Mouse (Mus musculus) right cerebral cortex, postnatal 4 days (tissue): ENCODE data around the gene Trim25.

Experiments used
- DNase-seq: peaks from one replicate; pipeline ENCODE4 v3.0.0-alpha.2; 2022

Trim25 gene

DNA sequence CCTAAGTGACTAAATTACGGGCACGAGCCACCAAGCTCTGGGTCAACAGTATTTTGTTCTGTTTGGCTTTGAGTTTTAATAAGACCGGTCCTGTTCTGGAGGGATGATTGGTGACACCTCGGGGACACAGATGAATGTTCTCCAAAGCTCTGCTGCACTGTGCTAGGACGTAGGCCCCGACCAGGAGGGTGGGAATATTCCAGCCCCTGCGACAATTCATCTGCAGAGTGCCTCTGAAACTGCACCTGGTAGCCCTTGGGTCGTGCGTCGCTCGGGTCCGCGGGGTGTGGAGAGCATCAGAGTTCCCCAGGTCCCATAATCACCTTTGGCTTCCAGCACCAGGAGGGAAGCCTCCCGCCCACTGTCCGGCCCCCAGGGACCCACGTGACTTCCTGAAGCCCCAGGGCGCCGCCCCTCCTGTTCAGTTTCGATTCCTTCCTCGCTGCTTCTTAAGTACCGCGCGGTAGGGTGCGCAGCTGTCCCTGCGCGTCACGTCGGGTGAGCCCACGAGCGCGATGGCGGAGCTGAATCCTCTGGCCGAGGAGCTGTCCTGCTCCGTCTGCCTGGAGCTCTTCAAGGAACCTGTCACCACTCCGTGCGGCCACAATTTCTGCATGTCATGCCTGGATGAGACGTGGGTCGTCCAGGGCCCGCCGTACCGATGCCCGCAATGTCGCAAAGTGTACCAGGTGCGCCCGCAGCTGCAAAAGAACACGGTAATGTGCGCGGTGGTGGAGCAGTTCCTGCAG, at the start of gene Trim25:
Gene Trim25, plus strand, starts transcription at position 403 of the 749 bp plus-strand sequence.
- DNase-seq, result peak; percentile 41

DNA sequence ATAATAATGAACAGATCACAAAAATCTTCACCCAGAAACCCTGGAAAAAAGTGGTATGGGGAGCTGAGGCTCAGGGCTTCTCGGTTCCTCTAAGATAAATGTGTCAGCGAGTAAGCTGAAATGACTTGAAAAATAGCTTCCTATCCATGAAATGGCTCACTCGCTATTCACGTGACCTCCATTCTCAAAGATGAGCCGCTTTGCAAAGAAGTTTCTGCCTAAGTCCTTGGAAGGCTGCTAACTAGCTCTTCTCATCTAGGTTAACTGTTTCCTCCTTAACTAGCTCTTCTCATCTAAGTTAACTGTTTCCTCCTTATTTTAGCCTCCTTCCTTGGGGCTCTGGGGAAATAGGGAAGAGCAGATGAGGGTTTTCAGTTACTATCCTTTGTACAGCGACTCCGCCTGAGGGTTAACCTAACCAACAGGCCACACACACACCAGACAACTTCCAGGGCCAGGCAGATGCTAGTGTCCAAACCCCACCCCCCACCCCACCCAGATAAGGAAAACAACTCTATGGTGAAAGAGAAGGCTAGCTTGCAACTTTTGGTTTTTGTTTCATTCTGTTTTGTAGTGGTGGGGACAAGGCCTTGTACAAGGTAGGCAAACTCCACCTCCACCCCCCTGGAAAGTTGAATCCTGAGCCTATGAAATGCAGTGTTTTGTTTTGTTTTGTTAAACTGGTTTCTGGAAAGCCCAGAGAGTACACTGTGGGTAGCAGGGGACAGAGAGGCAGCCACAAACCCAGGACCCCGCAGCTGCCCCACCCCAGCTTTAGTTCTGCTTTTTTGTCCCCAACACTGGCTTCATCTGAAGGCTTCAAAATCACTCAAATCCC, 49.2 kb upstream of the Trim25 start:
- no peak for DNase-seq

DNA sequence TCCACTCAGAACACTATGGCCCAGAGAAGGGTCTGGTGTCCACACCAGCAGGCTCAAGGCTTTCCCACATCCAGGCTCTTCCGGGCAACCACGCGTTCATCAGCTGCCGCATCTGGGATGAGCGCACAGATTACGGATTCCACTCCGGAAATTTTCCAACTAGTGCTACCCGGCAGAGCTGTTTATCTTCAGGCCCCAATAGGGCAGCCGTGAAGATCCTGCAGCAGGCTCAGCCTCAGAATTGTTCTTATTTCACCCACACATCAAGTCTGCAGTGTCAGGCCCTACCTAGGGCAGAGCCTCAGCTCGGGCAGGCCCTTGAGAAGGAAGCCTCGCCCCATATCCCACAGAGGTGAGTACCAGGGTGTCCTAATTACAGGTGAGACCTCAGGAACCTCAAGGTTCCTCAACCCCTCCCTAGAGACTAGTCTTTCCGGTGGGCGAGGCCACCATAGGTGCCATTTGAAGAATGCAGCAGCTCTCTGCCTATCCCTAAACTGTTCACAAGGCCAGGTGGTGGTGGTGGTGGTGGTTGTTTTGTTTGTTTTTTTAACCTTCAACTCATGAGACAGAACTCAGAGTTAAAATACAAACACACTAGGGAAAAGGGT, 48.4 kb upstream of the Trim25 start:
- no peak for DNase-seq

DNA sequence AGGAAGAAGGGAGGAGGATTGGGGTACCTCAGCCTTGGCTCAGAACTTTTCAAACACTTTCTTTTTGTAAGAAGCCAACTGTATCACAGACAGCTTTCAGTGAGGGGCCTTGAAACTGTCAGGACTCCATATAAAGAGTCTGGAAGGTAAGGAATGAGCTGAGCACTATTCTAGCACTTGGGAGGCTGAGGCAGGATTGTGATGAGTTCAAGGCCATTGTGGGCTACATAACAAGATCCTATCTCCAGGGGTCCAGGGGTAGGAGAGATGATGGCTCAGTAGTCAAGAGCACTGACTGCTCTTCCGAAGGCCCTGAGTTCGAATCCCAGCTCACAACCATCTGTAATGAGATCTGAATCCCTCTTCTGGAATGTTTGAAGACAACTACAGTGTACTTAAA, 47.6 kb upstream of the Trim25 start:
- no peak for DNase-seq

DNA sequence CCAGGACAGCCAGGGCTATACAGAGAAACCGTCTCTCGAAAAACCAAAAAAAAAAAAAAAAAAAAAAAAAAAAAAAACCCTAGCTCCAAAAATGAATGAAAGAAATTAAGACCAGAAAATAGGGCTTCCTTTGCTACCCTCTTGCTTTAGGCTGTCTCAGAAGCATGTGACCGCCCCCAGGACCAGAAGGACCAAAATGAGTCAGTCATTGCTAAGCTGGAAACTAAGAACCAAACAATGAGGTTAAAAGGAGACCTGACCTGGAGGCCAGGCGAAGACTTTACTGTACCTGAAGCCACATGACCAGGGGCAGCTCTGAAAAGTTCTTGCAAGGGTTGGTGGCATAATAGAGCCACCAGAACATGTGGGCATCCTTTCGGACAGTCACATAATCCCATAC, 47.1 kb upstream of the Trim25 start:
- DNase-seq, result no peak

DNA sequence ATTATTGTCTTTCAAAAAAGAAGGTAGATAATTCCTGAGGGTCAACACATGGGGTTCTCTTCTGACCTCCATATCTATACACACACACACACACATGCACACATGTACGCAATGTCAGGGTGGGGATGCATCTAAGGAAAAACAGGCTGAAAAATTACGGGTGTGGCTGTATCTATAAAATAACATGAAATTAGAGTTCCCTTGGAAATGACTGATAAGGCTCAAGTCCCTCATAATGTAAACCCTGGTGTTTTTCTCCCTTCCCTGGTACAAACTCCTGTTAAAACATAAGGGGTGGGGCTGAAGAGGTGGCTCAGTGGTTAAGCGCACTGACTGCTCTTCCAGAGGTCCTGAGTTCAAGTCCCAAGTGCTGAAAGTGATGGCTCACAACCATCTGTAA, 45.6 kb upstream of the Trim25 start:
- DNase-seq, result no peak

DNA sequence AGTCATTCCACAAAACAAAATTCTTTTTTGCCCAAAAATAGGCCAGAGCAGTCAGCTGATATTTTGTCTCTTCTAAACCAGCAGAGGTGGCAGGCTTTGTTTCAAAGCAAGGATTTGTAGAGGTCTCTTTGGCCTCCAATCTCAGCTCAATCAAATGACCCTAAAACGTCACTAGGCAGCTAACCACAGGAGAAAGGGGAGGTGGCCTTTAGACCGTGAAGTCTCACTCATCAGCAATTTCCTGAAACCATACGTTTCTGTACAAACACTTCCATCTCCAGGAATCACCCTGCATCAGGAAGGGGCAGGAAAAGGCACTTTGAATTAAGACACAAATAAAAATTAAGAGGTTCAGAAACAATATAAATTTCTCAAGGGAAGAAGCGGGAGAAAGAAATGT, 44.4 kb upstream of the Trim25 start:
- DNase-seq, result no peak

DNA sequence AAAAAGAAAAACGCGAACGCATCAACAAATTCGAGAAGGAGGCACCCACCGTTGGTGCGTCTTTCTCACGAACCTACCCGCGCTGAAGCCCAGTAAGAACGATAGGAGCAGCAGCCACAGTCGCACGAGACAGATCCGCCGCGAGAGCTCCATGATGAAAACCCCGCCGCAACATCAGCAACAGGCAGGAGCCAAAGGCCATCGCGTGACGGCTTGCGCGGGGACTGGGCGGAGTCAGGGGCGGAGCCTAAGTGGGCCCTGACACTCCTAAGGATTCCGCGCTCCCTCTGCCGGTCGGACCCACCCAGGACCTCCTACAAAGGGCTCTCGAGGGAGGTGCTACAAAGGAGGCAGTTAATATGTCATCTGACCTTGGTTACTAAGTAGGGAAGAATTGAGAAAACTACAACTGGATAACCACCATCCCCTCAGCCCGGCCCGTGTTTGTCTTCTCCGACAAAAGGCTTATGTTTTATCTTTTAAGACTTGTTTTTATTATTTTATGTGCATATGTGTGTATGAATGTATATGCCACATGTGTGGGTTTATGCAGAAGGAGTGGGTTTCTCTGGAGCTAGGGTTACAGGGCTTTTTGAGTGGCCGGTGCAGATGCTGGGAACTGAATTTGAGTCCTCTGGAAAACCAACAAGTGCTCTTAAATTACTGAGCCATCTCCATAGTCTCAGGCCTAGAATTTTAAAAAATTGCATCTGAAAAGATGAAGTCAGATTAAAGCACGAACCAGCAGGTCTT, 43.8 kb upstream of the Trim25 start, which contains the start of gene Scpep1:
Gene Scpep1, minus strand, starts transcription at position 249 of the 753 bp plus-strand sequence.
- peak; percentile 94 for DNase-seq

DNA sequence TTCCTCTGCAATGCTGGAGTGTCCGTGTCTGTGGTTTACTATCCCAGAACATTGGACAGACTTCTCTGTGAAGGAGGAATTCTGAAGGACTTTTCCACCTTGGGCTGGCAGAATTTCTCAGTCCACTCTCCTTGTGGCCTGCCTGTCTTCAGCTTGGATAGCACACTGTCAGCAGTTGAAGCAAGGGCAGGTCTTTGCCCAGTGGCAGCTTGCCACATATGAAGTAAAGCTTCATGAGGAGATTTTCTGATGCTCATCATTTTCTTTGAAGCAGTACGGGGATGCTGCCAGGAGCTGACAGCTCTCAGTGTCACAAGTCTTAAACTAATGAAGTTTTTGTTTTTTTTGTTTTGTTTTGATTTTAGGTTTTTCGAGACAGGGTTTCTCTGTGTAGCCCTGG, 40.3 kb upstream of the Trim25 start:
- DNase-seq, result no peak

DNA sequence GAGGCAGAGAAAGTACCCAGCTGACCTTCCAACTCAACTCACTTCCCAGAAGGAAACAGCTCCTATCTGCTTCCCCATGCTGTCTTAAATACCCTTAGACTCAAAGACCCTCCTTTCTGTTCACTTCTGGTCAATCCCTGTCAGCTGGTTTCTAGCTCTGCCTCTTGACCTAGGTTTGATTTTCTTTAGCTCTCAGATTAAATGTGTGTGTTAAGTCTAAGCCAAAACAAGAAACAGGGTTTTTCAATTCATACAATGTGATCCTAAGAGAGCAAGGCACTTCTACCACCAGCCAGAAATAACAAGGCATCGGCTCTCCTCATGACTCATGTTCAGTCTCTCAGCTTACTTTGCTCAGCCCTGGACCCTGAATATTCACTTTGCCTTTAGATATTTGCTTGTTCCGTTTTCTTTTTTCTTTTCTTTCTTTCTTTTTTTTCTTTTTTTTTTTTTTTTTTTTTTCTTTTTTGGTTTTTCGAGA, 32.3 kb upstream of the Trim25 start, which contains the start of gene Elobl:
Gene Elobl, minus strand, starts transcription at position 51 of the 481 bp plus-strand sequence.
- no peak for DNase-seq

DNA sequence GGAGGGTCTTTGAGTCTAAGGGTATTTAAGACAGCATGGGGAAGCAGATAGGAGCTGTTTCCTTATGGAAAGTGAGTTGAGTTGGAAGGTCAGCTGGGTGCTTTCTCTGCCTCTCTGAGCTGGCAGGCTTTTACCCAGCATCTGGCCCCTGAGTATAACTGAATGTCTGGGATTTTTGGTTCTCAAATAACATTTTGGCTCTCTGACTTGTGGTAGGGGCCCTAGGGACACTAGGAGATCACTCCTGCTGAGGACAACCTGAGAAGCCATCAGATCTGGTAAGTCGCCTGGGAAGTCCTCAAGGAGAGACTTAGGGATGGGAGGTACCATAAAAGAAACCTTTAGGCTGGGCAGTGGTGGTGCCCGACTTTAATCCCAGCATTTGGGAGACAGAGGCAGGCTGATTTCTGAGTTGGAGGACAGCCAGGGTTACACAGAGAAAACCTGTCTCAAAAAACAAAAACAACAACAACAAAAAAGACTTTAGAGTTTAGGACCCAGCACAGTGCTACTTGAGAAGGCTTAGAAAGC, 28.9 kb upstream of the Trim25 start, which contains the start of gene Coil:
Gene Coil, plus strand, starts transcription at position 51 of the 531 bp plus-strand sequence.
- DNase-seq, result no peak

DNA sequence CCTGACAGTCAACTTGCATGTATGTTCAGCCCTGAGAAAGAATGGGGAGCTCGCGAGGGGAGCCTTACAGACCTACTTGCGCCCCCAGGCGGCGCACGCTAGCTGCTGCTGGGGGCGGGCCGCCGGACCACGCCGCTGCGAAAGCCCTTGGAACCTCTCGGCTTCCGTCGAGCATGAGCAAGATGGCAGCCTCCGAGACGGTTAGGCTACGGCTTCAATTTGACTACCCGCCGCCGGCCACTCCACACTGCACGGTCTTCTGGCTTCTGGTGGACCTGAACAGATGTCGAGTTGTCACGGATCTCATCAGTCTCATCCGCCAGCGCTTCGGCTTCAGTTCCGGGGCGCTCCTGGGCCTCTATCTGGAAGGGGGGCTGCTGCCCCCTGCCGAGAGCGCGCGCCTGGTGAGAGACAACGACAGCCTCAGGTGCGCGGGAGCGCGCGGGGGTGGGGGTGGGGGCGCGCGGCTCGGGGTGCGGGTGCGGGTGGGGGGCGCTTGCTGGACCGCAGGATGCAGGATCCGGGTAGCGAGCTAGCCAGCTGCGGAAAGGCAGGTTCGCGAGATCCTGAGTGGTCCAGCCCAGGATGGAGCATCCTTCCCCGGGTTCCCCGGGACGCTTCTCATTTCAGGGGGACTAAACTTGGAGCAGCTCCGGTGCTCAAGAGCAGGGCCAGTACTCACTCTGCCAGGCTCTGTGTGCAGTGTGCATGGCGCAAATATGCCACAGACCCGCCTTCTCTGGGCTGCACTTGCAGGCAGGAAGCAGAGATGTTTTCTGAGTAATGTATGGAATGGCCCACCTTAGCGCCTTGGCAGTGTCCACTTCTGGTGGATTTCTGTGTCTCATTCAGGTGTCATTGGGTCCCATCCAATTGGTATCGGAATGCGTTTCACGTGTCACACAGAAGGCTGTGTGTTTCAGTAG, 25.1 kb upstream of the Trim25 start:
- DNase-seq, result peak; percentile 93

DNA sequence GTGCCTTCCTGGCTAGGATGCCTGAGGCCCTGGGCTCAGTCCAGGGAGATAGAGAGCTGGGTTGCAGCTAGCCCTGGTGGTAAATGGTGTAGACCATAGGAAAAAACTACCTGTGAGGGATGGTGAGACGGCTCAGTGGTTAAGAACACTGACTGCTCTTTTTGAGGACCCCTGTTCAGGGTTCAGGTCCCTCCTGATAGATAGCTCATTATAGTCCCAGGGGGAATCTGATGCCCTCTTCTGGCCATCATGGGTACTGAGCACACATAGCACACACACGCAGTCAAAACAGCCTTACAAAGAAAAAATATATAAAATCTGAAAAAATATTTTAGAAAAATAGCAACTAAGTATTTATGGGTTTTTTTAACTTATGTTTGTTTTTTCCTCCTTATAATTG, 22.9 kb upstream of the Trim25 start:
- no peak for DNase-seq

DNA sequence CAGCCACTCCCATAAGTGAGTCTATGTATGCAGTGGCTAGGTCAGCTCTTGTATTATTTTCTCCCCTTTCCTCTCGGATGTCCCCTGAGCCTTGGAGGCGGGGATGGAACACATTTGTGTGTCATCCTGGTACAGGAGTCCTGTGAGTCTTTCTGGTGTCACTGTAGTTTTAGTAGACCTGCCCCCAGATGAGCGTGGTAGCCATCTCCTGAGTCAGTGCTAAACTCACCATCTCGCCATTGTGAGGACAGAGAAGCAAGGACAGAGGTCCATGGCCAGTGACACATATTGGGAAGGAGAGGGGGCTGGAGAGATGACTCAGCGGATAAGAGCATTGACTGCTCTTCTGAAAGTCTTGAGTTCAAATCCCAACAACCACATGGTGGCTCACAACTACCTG, 22.0 kb upstream of the Trim25 start:
- no peak for DNase-seq

DNA sequence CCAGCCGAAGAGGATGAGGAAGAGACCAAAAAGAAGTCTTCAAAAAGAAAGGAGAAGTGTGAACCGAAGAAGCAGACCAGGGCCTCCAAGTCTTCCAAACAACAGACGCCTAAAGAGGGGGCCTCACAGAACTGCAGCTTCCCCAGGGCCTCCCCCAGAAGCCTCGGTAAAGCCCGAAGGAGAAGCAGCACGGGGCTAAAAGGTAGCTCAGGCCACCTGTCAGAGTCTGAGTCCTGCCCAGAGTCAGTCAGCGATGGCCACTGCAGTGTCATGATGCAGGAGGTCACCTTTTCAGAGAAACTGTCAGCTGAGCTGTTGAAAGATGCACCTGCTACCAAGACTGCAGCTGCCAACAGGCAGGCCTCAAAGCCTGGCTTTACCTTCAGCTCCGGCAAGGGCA, 17.8 kb upstream of the Trim25 start:
- DNase-seq, result no peak

DNA sequence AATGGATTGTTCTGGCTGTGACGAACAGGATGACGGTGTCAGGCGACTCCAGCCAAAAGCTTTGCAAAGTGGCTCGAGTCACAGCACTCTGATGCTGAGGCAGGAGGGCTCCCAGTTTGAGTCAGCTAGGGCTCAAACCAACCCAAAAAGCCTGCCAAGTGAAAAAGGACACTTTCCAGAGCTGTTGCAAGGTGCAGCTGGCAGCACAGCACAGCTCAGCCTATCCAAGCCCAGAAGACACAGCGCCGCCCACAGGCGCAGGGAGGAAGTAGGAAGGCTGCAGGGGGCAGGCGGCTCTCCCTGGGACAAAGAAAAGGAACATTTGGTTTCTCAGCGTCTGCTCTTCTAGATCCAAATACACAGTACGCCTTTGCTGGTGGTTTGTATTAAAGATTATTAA, 12.6 kb upstream of the Trim25 start:
- DNase-seq, result no peak

DNA sequence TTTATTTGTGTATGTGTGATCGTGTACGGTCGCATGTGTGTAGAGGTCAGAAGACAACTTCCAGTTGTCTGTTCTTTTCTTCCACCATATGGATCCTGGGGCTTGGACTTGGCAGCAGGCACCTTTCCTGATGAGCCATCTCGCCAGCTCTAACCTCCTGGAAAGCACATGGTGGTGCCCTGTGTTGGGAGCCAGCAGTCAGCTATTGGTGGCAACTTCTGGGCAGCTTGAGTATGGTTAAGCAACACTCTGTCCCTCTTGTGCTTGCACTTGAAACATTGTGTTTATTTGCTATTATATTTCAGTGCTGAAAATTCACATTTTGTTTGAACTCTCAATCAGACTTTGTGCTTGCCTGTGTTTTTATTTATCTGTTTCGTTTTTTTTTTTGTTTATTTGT, 10.2 kb upstream of the Trim25 start:
- DNase-seq, result no peak

DNA sequence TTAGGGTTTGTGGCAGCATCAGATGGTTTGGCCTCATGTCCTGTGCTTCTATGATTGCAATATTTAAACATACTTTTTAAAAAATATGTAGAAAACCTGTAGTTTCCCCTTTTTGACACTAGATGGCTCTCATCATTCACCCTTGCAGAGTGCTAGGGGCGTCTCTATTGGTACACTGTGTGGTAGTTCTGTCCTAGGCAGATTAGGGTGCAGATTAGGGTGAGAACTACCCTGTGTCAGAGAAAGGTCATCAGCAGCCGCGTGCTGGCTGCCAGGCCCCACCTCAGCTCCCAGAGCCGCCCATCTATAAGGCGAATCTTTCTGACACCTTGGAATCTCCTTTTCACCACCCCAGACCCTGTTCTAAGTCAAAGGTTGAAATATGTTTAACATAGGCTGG, 9.6 kb upstream of the Trim25 start:
- DNase-seq, result no peak

DNA sequence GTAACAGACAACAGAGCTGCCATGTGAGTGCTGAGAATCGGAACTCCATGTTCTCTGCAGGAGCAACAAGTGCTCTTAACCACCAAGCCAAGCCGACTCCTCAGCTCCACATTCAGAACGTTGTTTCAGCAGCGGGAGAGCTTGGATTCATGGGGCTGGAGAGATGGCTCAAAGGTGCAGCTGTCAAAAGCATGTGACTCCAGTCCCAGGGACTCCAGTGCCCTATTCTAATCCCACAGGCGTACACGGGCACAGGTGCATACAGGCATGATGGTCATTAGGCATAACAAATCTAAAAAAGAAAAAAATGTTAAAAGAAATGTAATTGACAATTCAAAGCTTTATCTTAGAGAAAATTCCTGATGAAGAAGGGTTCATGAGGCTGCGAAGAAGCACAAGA, 6.0 kb upstream of the Trim25 start:
- DNase-seq, result no peak

DNA sequence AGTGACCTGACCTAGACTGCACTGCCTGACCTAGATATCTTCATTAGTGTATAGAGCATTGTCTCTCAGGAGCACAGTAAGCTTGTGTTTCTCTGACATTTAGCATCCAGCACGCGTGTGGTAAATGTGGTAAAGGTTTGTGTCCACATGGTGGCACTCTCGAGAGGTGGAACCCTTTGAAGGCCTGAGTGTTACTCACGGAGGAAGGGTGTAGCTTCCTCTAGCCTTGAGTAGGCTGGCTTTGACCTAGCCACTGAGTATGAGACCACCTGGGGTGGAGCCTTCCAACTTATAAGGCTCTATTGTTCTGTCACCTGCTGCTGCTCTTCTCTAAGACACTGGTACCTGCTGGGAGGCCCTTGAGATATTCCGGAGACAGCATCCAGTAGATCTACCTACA, 5.6 kb upstream of the Trim25 start:
- no peak for DNase-seq

DNA sequence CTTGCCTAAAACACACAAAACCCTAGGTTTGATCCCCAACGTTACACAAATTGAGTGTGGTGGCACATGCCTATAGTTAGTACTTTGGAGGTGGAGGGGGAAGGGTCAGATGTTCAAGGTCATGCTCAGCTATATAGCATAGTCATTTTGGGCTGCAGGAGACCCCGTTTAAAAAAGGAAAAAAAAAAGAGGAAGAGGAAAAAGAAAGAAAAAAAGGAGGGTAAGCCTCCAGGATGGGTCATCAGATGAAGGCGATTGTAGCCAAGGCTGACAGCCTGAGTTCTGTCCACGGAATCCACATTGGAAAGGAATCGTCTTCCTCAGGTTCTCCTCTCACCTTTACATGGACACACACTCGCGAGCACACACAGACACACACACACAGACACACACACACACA, 4.7 kb upstream of the Trim25 start:
- no peak for DNase-seq
